Mouse (Mus musculus) megakaryocyte, adult 5-6 weeks (primary cell): Measurements from ENCODE around the gene Nova2. TPM values are rescaled to one million over a fixed set of nuclear protein-coding genes. Genes with fewer than 3 reads are reported as not detected.

Experiments used
- ATAC-seq: 2 replicates; pipeline ENCODE4 v1.8.0; 2016; ENCODE audit warnings: mild to moderate bottlenecking, inconsistent platforms; ENCODE audit not compliant: poor library complexity, severe bottlenecking
- total RNA-seq, 2 experiments: library from RNA; stranded (forward) in 1 of 2; stranded (reverse) in 1 of 2; fragments of 153-499, 151-499 nt in 1 of 2; fragments of 221-1000, 200-1000 nt in 1 of 2; gene quantifications; 2 replicates each; pipeline versions ENCODE4 v1.2.3 to v1.2.4; 2015 to 2017

Gene Nova2
- total RNA-seq, 2 experiments from 2014 or later = not detected

- no peak for ATAC-seq
Observed at GRCm38 (mm10) chr7:19007026-19007977, 81.6 kb downstream of the Nova2 start.

DNA sequence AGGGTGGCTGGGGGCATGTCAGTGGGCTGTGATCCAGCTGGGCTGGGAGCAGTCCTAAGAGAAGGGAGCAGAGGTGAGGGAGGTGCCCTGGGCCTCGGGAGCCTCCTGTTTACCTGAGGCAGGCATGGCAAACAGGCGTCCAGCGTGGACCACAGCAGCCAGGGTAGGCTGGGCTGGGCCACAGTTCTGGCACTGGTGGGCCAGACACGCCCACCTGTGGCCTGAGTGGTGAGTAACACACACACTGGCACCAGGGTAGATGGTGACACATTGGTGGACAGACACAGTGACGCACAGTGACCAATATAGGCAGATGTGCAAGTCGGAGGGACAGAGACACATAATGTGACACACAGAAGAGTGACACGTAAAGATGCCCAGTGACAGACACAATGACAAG lies 84.9 kb downstream of the Nova2 start:
- no peak for ATAC-seq

DNA sequence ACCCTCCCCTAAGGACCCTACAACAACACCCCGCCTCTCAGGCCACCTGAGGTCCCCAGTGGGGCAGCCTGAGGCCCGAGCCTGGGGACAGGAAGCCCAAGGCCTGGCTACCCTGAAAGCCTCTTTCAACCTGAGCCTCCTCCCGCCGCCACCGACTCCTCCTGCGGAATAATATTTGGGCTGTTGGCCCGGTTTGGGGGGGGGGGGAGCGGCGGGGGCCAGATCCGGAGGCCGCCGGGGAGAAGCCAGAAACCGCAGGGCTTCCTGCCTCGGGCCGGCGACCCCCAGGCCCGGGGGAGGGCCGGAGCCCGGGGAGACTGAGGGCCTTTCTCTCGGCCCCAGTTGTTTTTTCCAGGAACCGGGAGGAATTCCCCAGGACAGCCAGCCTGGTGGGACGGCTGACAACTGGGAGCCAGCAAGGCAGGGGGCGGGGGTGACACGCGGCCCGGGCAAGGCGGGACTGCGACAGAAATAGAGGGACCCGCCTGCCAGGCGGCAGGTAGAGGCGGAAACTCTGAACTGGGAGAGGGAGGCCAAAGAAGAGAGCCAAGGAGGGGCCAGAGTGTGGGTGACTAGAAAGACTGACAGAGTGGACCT lies 86.4 kb downstream of the Nova2 start:
- 0 out of 2 replicates have a peak, but pooled peaks have one; percentile 15 for ATAC-seq

- ATAC-seq = no peak
Observed at GRCm38 (mm10) chr7:19012882-19013281, 87.2 kb downstream of the Nova2 start.

GRCm38 (mm10) chr7:19014452-19014851 lies 88.8 kb downstream of the Nova2 start:
- ATAC-seq = no peak

Other genes with a start within 250 kb of the Nova2 start
- gene Psg20, start 239.7 kb upstream of the Nova2 start, total RNA-seq (2015) = not detected in 2 replicates
- not detected in 2 replicates for gene Psg20, start 239.7 kb upstream of the Nova2 start, total RNA-seq (2017)
- gene Psg22, start 207.8 kb upstream of the Nova2 start, total RNA-seq (2015) = not detected in 2 replicates
- gene Psg22, start 207.8 kb upstream of the Nova2 start, total RNA-seq (2017) = not detected in 2 replicates
- not detected in 2 replicates for gene Psg19, start 127.4 kb upstream of the Nova2 start, total RNA-seq (2015)
- not detected in 2 replicates for gene Psg19, start 127.4 kb upstream of the Nova2 start, total RNA-seq (2017)
- gene Psg17, start 104.3 kb upstream of the Nova2 start, total RNA-seq (2015) = not detected in 2 replicates
- gene Psg17, start 104.3 kb upstream of the Nova2 start, total RNA-seq (2017) = not detected in 2 replicates
- gene Mill2, start 85.9 kb upstream of the Nova2 start, total RNA-seq (2015) = not detected in 2 replicates
- gene Mill2, start 85.9 kb upstream of the Nova2 start, total RNA-seq (2017) = 0.08 TPM in 1 of 2 replicates, not detected in the other
- 492 and 634 TPM in 2 replicates for gene Pglyrp1, start 54.6 kb upstream of the Nova2 start, total RNA-seq (2015)
- gene Pglyrp1, start 54.6 kb upstream of the Nova2 start, total RNA-seq (2017) = 78.5 and 108 TPM in 2 replicates
- 12.9 and 15.3 TPM in 2 replicates for gene Ccdc61, start 15.5 kb upstream of the Nova2 start, total RNA-seq (2015)
- gene Ccdc61, start 15.5 kb upstream of the Nova2 start, total RNA-seq (2017) = 8.9 and 12.2 TPM in 2 replicates
- not detected in 2 replicates for gene Nanos2, start 61.5 kb downstream of the Nova2 start, total RNA-seq (2015)
- not detected in 2 replicates for gene Nanos2, start 61.5 kb downstream of the Nova2 start, total RNA-seq (2017)
- gene Mypop, start 65.4 kb downstream of the Nova2 start, total RNA-seq (2015) = 0.25 TPM in 1 of 2 replicates, not detected in the other
- 0.15 and 0.24 TPM in 2 replicates for gene Mypop, start 65.4 kb downstream of the Nova2 start, total RNA-seq (2017)
- 11.4 and 14.5 TPM in 2 replicates for gene Irf2bp1, start 78.2 kb downstream of the Nova2 start, total RNA-seq (2015)
- 6.9 and 8.2 TPM in 2 replicates for gene Irf2bp1, start 78.2 kb downstream of the Nova2 start, total RNA-seq (2017)
- gene Foxa3, start 97.7 kb downstream of the Nova2 start, total RNA-seq (2015) = not detected in 2 replicates
- gene Foxa3, start 97.7 kb downstream of the Nova2 start, total RNA-seq (2017) = not detected in 2 replicates
- 48.4 and 54.7 TPM in 2 replicates for gene Sympk, start 98.5 kb downstream of the Nova2 start, total RNA-seq (2015)
- gene Sympk, start 98.5 kb downstream of the Nova2 start, total RNA-seq (2017) = 26.6 and 30.4 TPM in 2 replicates
- gene Rsph6a, start 128.8 kb downstream of the Nova2 start, total RNA-seq (2015) = not detected in 2 replicates
- gene Rsph6a, start 128.8 kb downstream of the Nova2 start, total RNA-seq (2017) = not detected in 2 replicates
- gene Dmwd, start 150.3 kb downstream of the Nova2 start, total RNA-seq (2015) = 4.1 and 6.2 TPM in 2 replicates
- gene Dmwd, start 150.3 kb downstream of the Nova2 start, total RNA-seq (2017) = 1.0 and 1.3 TPM in 2 replicates
- gene Dmpk, start 158.0 kb downstream of the Nova2 start, total RNA-seq (2015) = 2.2 and 5.4 TPM in 2 replicates
- gene Dmpk, start 158.0 kb downstream of the Nova2 start, total RNA-seq (2017) = 2.7 and 3.1 TPM in 2 replicates
- 0.18 TPM in 1 of 2 replicates, not detected in the other for gene Six5, start 168.7 kb downstream of the Nova2 start, total RNA-seq (2015)
- 0.04 and 0.07 TPM in 2 replicates for gene Six5, start 168.7 kb downstream of the Nova2 start, total RNA-seq (2017)
- gene Gm4969, start 192.5 kb downstream of the Nova2 start, total RNA-seq (2015) = 0.05 TPM in 1 of 2 replicates, not detected in the other
- gene Gm4969, start 192.5 kb downstream of the Nova2 start, total RNA-seq (2017) = 0.29 TPM in 1 of 2 replicates, not detected in the other
- gene Fbxo46, start 194.0 kb downstream of the Nova2 start, total RNA-seq (2015) = 1.5 and 1.9 TPM in 2 replicates
- gene Fbxo46, start 194.0 kb downstream of the Nova2 start, total RNA-seq (2017) = 6.5 and 6.9 TPM in 2 replicates
- gene Qpctl, start 223.4 kb downstream of the Nova2 start, total RNA-seq (2015) = 6.6 and 7.9 TPM in 2 replicates
- gene Qpctl, start 223.4 kb downstream of the Nova2 start, total RNA-seq (2017) = 3.5 and 4.5 TPM in 2 replicates
- 44.2 and 53.7 TPM in 2 replicates for gene Snrpd2, start 223.8 kb downstream of the Nova2 start, total RNA-seq (2015)
- gene Snrpd2, start 223.8 kb downstream of the Nova2 start, total RNA-seq (2017) = 28.3 and 32.4 TPM in 2 replicates
- not detected in 2 replicates for gene Gipr, start 240.2 kb downstream of the Nova2 start, total RNA-seq (2015)
- gene Gipr, start 240.2 kb downstream of the Nova2 start, total RNA-seq (2017) = not detected in 2 replicates